Mouse (Mus musculus) adrenal gland, adult 18-20 months (tissue): Measurements from ENCODE around the gene Myh11. TPM values are rescaled to one million over a fixed set of nuclear protein-coding genes. Genes with fewer than 3 reads are reported as not detected.

Experiments
- DNase-seq, 2 experiments: peaks; one replicate each; pipeline ENCODE4 v3.0.0; 2021 to 2022; ENCODE audit warnings: low spot score in 2 of 2
- total RNA-seq, 2 experiments: library from RNA; stranded (reverse); gene quantifications; 1 replicate in 1 of 2; 2 replicates in 1 of 2; pipeline ENCODE4 v1.2.3; 2021

The Myh11 gene
- total RNA-seq, 2 experiments from 2014 or later = 4.2 to 7.8 TPM

GRCm38 (mm10) chr16:14272374-14272965 is 18.7 kb downstream of the Myh11 start:
- no peak for DNase-seq

GRCm38 (mm10) chr16:14265203-14265920 is 25.8 kb downstream of the Myh11 start:
- no peak for DNase-seq

GRCm38 (mm10) chr16:14264504-14264903 is 26.7 kb downstream of the Myh11 start:
- no peak for DNase-seq

- DNase-seq = no peak
Observed at GRCm38 (mm10) chr16:14263241-14263640, 27.9 kb downstream of the Myh11 start.

GRCm38 (mm10) chr16:14262410-14262809 is 28.8 kb downstream of the Myh11 start:
- no peak for DNase-seq

- DNase-seq = peak in 1 of 2 experiments; percentile 17
Observed at GRCm38 (mm10) chr16:14258856-14259255, 32.3 kb downstream of the Myh11 start.

- no peak for DNase-seq
Observed at GRCm38 (mm10) chr16:14253586-14253985, 37.6 kb downstream of the Myh11 start.

- no peak for DNase-seq
Observed at GRCm38 (mm10) chr16:14252877-14253276, 38.3 kb downstream of the Myh11 start.

- DNase-seq = no peak
Observed at GRCm38 (mm10) chr16:14249913-14250312, 41.3 kb downstream of the Myh11 start.

GRCm38 (mm10) chr16:14242553-14242952 is 48.6 kb downstream of the Myh11 start:
- DNase-seq = no peak

- no peak for DNase-seq
Observed at GRCm38 (mm10) chr16:14242059-14242458, 49.1 kb downstream of the Myh11 start.

- peak; percentile 76 to 79 for DNase-seq
Observed at GRCm38 (mm10) chr16:14237100-14237723, 54.0 kb downstream of the Myh11 start.

GRCm38 (mm10) chr16:14215156-14215555 is 76.0 kb downstream of the Myh11 start:
- no peak for DNase-seq

GRCm38 (mm10) chr16:14198798-14199197 is 92.4 kb downstream of the Myh11 start:
- no peak for DNase-seq

GRCm38 (mm10) chr16:14195427-14195826 is 95.7 kb downstream of the Myh11 start:
- DNase-seq = peak; percentile 65 to 68

- DNase-seq = no peak
Observed at GRCm38 (mm10) chr16:14194164-14194950, 96.8 kb downstream of the Myh11 start.

GRCm38 (mm10) chr16:14185516-14185915 is 105.7 kb downstream of the Myh11 start:
- DNase-seq = no peak

GRCm38 (mm10) chr16:14183856-14184255 is 107.3 kb downstream of the Myh11 start:
- no peak for DNase-seq

GRCm38 (mm10) chr16:14182360-14182759 is 108.8 kb downstream of the Myh11 start:
- no peak for DNase-seq

GRCm38 (mm10) chr16:14180163-14180733 is 110.9 kb downstream of the Myh11 start:
- DNase-seq = no peak

GRCm38 (mm10) chr16:14178041-14178440 is 113.1 kb downstream of the Myh11 start:
- DNase-seq = no peak
